Mouse (Mus musculus) hematopoietic stem cell, adult 5-6 weeks (primary cell): ENCODE data around the gene Gm40193. TPM values are rescaled to one million over a fixed set of nuclear protein-coding genes. Genes with fewer than 3 reads are reported as not detected.
"Not testable (repeated sequence)": the region's sequence is repeated elsewhere in the genome, so short reads cannot be mapped to it uniquely, and the experiment has no call there.

Source experiments
- ATAC-seq, 2 experiments: fragments of 125-278 bp in 1 of 2; replicated peaks in 1 of 2; 2 replicates each; pipeline ENCODE4 v1.8.0; 2016 to 2017; ENCODE audit warnings: inconsistent platforms in 2 of 2, mild to moderate bottlenecking in 2 of 2, moderate number of reproducible peaks in 2 of 2, low read depth in 1 of 2, moderate TSS enrichment in 1 of 2; ENCODE audit not compliant: low FRiP score in 2 of 2, poor library complexity in 2 of 2, severe bottlenecking in 2 of 2, insufficient read depth in 1 of 2, low TSS enrichment in 1 of 2
- total RNA-seq: library from RNA; stranded (forward); fragments of 172-1452, 232-1000 nt; gene quantifications from 2 replicates; pipeline ENCODE4 v1.2.3, GENCODE M21; 2017

Gene Gm40193
- total RNA-seq, result not detected in 2 replicates

DNA sequence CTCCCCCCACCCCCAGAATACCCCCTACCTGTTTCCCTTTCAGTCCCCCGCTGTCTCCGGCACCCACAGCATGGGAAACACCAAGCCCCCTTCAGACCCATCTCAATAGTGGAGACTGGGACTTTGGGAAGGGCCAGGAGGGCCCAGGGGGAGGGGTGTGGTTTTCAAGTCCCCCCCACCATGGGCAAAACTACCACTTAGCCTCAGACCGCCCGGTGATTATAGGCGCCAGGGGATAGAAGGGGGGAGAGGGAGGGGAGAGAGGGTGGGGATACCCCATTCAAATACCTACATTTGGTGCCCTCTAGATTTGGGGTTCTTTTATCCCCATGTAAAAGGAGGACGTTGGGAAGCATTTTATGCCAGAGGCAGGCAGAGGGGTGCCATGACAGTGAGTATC, at the start of gene Gm40193:
Gene Gm40193 (minus strand): TSS at position 101 of the 400 bp plus-strand sequence.
- ATAC-seq, result no peak

DNA sequence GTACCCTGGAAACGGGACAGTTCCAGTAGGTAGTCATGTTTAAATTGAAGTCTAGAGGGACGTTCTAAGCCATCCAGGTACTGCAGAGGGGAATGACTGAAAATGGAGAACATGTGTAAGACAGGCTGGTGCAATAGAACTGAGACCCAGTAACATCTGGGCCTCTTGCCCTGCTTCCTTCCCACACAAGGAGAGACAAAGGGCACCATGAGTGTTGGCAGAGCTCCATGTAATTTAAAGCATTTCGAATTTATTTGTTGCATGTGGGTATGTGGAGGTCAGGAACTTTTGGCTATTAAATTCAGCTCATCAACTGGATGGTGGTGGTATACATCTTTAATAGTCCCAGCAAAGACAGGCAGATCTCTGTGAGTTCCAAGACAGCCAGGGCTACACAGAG, 49.5 kb upstream of the Gm40193 start:
- ATAC-seq, result no peak

DNA sequence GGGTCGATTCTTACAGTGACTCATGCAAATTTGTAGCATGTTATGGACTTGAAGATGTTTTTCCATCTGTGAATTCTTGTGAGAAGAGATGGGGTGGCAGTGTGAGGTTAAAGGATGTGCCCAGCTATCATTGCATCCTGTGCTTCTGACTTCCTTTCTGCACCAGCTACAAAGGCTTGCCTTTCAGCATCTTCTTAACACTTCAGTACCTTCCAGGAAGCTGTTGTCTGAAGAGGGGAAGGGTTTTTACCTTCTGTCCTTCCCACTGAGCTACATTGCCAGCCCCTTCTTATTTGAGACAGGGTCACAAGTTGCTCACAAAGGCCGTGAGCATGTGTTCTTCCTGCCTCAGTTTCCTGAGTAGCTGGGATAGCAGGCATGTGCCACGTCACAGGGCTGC, 48.2 kb upstream of the Gm40193 start:
- no peak for ATAC-seq

DNA sequence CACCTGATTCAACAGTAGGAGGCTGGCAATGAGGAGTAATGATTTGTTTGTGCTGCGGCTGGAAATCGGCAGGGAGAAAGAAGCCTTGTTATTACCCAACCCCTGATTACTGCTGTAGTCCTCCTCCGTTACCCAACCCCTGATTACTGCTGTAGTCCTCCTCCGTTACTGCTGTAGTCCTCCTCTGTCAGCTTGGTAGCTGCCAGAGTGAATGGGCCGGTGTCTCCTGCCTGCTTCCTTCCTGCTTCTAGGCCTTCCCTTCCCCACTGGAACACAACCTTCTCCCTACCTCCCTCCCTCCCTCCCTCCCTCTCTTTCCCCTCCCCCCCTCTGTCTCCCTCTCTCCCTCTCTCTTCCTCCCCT, 47.6 kb upstream of the Gm40193 start:
- ATAC-seq, result no peak

GRCm38 (mm10) chr11:70579710-70580357, 47.1 kb upstream of the Gm40193 start:
- peak; percentile 43 to 44; a peak in 2 of 4 replicates for ATAC-seq

DNA sequence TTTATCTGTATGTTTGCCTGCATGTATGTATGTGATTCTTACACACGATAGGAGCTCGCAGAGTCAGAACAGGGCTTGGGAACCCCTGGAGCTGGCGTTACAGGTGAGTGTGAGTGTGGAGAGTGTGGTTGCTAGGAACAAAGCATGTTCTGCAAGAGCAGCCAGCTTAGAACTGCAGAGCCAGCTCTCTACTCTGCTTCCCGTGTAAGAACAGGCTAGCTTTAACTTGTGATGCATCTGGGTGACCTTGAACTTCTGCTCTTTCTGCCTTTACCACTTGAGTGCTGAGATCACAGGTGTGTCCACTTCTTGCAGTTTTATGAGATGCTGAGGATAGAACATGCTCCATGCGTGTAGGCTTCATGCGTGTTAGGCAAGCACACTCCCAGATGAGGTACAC, 46.2 kb upstream of the Gm40193 start:
- no peak for ATAC-seq

DNA sequence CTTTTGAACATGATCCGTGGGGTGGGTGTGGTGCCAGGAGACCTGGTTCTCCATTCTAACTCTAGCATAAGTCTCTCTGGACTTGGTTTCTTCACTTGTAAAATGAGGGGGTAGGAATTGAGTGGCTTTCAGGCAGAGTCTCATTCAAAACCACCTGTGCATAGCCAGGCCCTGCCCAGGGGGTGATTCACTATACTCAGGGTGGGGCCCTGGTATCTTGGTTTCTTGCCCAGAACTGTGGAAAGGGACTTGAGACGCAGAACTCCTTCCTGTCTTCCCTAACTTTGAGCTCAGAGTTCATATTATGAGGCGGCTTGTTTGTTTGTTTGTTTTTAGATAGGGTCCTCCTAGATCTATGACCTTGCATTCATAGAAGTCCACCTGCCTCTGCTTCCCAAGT, 44.5 kb upstream of the Gm40193 start:
- ATAC-seq, result no peak

GRCm38 (mm10) chr11:70573872-70574271, 41.1 kb upstream of the Gm40193 start:
- no peak for ATAC-seq

GRCm38 (mm10) chr11:70572348-70572902, 39.7 kb upstream of the Gm40193 start:
- no peak for ATAC-seq

DNA sequence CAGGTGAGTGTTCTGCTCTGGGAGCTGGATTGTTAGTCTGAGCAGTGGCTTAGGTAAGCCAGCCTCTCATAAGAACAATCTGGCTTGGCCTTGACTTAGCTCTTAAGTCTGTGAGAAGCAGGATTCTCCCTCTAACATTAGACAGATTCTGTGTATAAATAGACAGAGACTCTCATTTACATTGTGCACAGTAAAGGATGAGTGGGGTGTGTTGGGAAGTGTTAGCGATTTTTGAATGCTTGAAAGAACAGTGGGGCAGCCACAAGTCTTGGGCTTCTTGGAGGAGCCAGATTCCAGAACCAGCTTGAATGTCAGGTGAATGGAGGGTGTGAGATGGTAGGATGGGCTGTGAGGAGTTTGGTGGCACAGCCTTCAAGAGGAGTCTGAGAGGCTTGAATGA, 38.9 kb upstream of the Gm40193 start:
- ATAC-seq, result no peak

GRCm38 (mm10) chr11:70570614-70571013, 37.9 kb upstream of the Gm40193 start:
- not testable (repeated sequence) for ATAC-seq

- no peak for ATAC-seq
These were observed 33.8 kb upstream of the Gm40193 start for GRCm38 (mm10) chr11:70566586-70566985.

GRCm38 (mm10) chr11:70564276-70564873, 31.6 kb upstream of the Gm40193 start:
- ATAC-seq, result no peak

DNA sequence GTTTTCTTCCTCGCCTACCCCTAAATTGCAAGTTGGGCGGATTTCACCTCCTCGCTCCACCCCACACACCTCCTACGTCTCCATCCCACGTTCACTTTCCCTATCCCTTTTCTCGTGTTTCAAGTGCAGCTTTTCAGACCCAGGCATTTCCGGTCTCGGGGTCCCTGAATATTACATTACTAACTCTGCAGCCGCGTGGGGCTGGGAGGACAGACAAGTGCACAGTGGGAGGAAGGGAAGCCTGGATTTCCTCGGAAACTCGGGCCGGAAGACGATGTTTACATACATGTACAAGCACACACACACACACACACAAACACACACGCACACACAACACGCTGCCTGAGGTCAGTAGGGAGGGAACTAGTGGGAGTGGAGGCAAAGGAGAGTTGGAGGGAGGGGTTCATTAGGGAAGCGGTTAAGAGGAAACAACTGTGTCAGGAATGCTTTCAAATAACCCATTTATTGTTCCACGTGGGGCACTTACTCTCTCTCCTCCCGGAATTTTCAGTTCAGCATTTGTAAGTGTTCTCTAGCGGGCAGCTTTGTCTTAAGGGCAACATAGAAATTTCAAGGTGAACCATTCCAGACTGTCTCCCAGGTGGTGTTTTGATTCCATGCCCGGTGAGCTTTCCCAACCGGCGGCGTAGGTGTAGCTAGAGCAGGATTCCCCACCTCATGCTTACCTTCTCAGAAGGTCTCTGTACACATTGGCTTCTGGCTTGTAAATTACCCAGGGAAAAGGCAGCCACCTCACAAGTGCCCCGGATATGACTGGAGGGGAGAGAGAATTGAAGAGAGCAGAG, 30.9 kb upstream of the Gm40193 start:
- ATAC-seq, result no peak

GRCm38 (mm10) chr11:70562995-70563469, 30.3 kb upstream of the Gm40193 start:
- ATAC-seq, result no peak

DNA sequence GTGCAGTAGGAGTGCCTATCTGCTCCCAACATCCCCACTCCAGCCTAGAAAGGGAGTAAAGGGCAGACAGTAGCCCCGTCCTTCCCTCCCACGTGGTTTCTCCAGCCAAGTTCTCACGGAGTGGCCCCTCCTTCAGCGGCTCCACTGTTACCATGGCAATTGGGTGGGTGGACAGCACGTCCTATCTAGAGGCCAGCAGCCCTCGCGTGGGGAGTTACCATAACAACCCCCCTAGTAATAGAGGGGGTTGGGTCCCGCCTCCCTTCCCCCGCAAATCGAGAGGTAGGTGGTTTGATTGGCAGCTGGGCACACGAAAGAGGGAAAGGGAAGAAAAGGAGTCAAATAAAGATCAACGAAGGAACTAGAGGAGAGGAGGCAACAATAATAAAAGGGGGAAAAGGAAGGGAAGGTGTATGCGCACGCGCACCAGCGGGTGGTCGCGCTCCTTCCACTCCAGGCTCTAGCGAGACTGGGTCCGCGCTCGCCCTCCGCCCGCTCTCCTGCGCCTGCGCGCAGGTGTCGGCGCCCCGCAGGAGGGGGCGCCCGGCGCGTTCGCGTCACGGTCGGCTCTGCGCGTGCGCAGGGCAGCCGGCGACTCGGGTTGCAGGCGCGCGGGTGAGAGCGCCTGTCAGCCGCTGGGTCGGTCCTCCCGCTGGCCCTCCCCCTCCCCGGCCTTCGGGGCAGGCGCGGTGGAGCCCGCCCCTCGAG, 29.7 kb upstream of the Gm40193 start, which contains the start of gene Mink1:
Gene Mink1 (plus strand): TSS at position 595 of the 708 bp plus-strand sequence.
- peak; percentile 42 to 55 for ATAC-seq

- ATAC-seq, result no peak
These were observed 29.2 kb upstream of the Gm40193 start for GRCm38 (mm10) chr11:70561937-70562286.
